Mouse (Mus musculus) midbrain, embryonic 11.5 days (tissue): ENCODE data around the gene Xpo4. TPM values are rescaled to one million over a fixed set of nuclear protein-coding genes. Genes with fewer than 3 reads are reported as not detected.
A peak's percentile ranks its signal among the peaks of the same experiment; 100 is the strongest.

ENCODE experiments used
- ATAC-seq: fragments of 200-750 bp; cut with Nextera tagmentation; 2 replicates; pipeline ENCODE4 v1.8.0; 2017; ENCODE audit warnings: moderate TSS enrichment, moderate library complexity; ENCODE audit not compliant: low FRiP score
- DNase-seq: peaks from one replicate; pipeline ENCODE4 v3.0.0; 2015; ENCODE audit warnings: low spot score; ENCODE audit errors: missing footprints
- H3K27ac ChIP-seq: fragments of 300-500 bp; sonication (generic); 2 replicates; pipeline ENCODE4 v1.5.1; 2014; ENCODE audit warnings: low read depth, low read length
- H3K27me3 ChIP-seq: fragments of 300-500 bp; sonication (generic); 2 replicates; pipeline ENCODE4 v1.6.1; 2014; ENCODE audit warnings: mild to moderate bottlenecking, low read length, moderate library complexity, mixed read lengths; ENCODE audit not compliant: control insufficient read depth, insufficient read depth
- H3K36me3 ChIP-seq: fragments of 300-500 bp; sonication (generic); 2 replicates; pipeline ENCODE4 v1.6.1; 2014; ENCODE audit warnings: mild to moderate bottlenecking, low read length, moderate library complexity, mixed read lengths; ENCODE audit not compliant: control insufficient read depth, insufficient read depth
- H3K4me1 ChIP-seq: fragments of 300-500 bp; sonication (generic); 2 replicates; pipeline ENCODE4 v1.6.1; 2014; ENCODE audit warnings: low read length; ENCODE audit not compliant: control insufficient read depth, insufficient read depth
- H3K4me2 ChIP-seq: fragments of 300-500 bp; sonication (generic); 2 replicates; pipeline ENCODE4 v1.6.1; 2014; ENCODE audit warnings: mild to moderate bottlenecking, moderate library complexity
- H3K4me3 ChIP-seq: fragments of 300-500 bp; sonication (generic); 2 replicates; pipeline ENCODE4 v1.5.1; 2014; ENCODE audit warnings: low read depth, low read length
- H3K9ac ChIP-seq: fragments of 300-500 bp; sonication (generic); 2 replicates; pipeline ENCODE4 v1.6.1; 2014; ENCODE audit warnings: low read length
- H3K9me3 ChIP-seq: fragments of 300-500 bp; sonication (generic); 2 replicates; pipeline ENCODE4 v1.6.1; 2016; ENCODE audit warnings: low read length; ENCODE audit not compliant: control insufficient read depth
- WGBS: fragments of 180-500 bp; shearing (Covaris S2); extraction: QIAGEN DNeasy Blood & Tissue Kit; methylation state at CpG from one replicate; pipeline ENCODE4 v1.1.7; 2014; 5-methylcytosine and 5-hydroxymethylcytosine counted together
- polyA plus RNA-seq: library from polyadenylated mRNA; unstranded; fragments of >200 nt; fragmentation: Nextera tagmentation; extraction: Ambion mirVana; gene quantifications from 2 replicates; pipeline ENCODE4 v1.2.1, GENCODE M21; 2014

Xpo4 gene
- polyA plus RNA-seq, 1 experiment from 2014 or later: 32.6 TPM

- no peaks in the 10 kb centered on the region for H3K9me3 ChIP-seq
- H3K4me3 ChIP-seq: no peak overlapping the region
- no peaks in the 10 kb centered on the region for H3K27me3 ChIP-seq
- H3K9ac ChIP-seq: no peak overlapping the region
- WGBS: 95% methylated on average over 6 of the region's 6 CpGs
- peaks cover under 1% of the 10 kb centered on the region; the same call in 1 of the 2 replicates for H3K4me1 ChIP-seq
- no peak for DNase-seq
- H3K27ac ChIP-seq: no peak overlapping the region
- no peaks in the 10 kb centered on the region for H3K36me3 ChIP-seq
- H3K4me2 ChIP-seq: no peak overlapping the region
- ATAC-seq: no peak
Observed at GRCm38 (mm10) chr14:57565626-57566025, 99.6 kb downstream of the Xpo4 start.

- Histone ChIP-seq H3K4me2 (no peak overlapping the region), H3K4me3 (no peak overlapping the region), H3K36me3 (peaks cover 2% of the 10 kb centered on the region; the same call in 1 of the 2 replicates), H3K4me1 (no peaks in the 10 kb centered on the region), H3K9ac (no peak overlapping the region), H3K27ac (no peak overlapping the region), H3K9me3 (no peaks in the 10 kb centered on the region), H3K27me3 (no peaks in the 10 kb centered on the region)
- whole genome bisulfite sequencing: 95% methylated on average over 1 of the region's 1 CpGs
- no peak for ATAC-seq
- no peak for DNase-seq
Observed at GRCm38 (mm10) chr14:57556922-57557321, 108.3 kb downstream of the Xpo4 start.

GRCm38 (mm10) chr14:57555471-57556070 is 109.7 kb downstream of the Xpo4 start:
- DNase-seq (peak; percentile 70), ATAC-seq (no peak)
- no peaks in the 10 kb centered on the region for H3K4me1 ChIP-seq
- H3K4me2 ChIP-seq: no peak overlapping the region
- no peak overlapping the region for H3K27ac ChIP-seq
- H3K4me3 ChIP-seq: no peak overlapping the region
- H3K27me3 ChIP-seq: no peaks in the 10 kb centered on the region
- no peak overlapping the region for H3K9ac ChIP-seq
- H3K36me3 ChIP-seq: peaks cover 2% of the 10 kb centered on the region; the same call in 1 of the 2 replicates
- H3K9me3 ChIP-seq: no peaks in the 10 kb centered on the region
- 81% methylated on average over 7 of the region's 7 CpGs for WGBS

- H3K4me2 ChIP-seq: no peak overlapping the region
- H3K27me3 ChIP-seq: no peaks in the 10 kb centered on the region
- no peaks in the 10 kb centered on the region for H3K9me3 ChIP-seq
- WGBS: 87% methylated on average over 5 of the region's 5 CpGs
- DNase-seq (no peak), ATAC-seq (no peak)
- no peaks in the 10 kb centered on the region for H3K4me1 ChIP-seq
- no peak overlapping the region for H3K9ac ChIP-seq
- H3K27ac ChIP-seq: no peak overlapping the region
- H3K4me3 ChIP-seq: no peak overlapping the region
- peaks cover 2% of the 10 kb centered on the region; the same call in 1 of the 2 replicates for H3K36me3 ChIP-seq
Observed at GRCm38 (mm10) chr14:57554434-57554833, 110.8 kb downstream of the Xpo4 start.

- no peak overlapping the region for H3K4me3 ChIP-seq
- no peak overlapping the region for H3K27ac ChIP-seq
- H3K9me3 ChIP-seq: no peaks in the 10 kb centered on the region
- DNase-seq: no peak
- H3K9ac ChIP-seq: no peak overlapping the region
- no peaks in the 10 kb centered on the region for H3K4me1 ChIP-seq
- no peak overlapping the region for H3K4me2 ChIP-seq
- H3K36me3 ChIP-seq: peaks cover 2% of the 10 kb centered on the region; the same call in 1 of the 2 replicates
- no peaks in the 10 kb centered on the region for H3K27me3 ChIP-seq
- ATAC-seq: no peak
Observed at GRCm38 (mm10) chr14:57552945-57553344, 112.3 kb downstream of the Xpo4 start.

GRCm38 (mm10) chr14:57547062-57547461 is 118.2 kb downstream of the Xpo4 start:
- no peak for ATAC-seq
- H3K27me3 ChIP-seq: no peaks in the 10 kb centered on the region
- 83% methylated on average over 5 of the region's 5 CpGs for WGBS
- H3K4me1 ChIP-seq: no peaks in the 10 kb centered on the region
- H3K27ac ChIP-seq: no peak overlapping the region
- no peak for DNase-seq
- no peak overlapping the region for H3K4me2 ChIP-seq
- H3K36me3 ChIP-seq: no peaks in the 10 kb centered on the region
- H3K9me3 ChIP-seq: no peaks in the 10 kb centered on the region; the same call in 1 of the 2 replicates
- H3K9ac ChIP-seq: no peak overlapping the region
- H3K4me3 ChIP-seq: no peak overlapping the region

- no peak overlapping the region for H3K4me3 ChIP-seq
- no peak overlapping the region for H3K27ac ChIP-seq
- DNase-seq (no peak), ATAC-seq (no peak)
- H3K9me3 ChIP-seq: no peaks in the 10 kb centered on the region; the same call in 1 of the 2 replicates
- no peak overlapping the region for H3K9ac ChIP-seq
- H3K27me3 ChIP-seq: no peaks in the 10 kb centered on the region
- H3K36me3 ChIP-seq: no peaks in the 10 kb centered on the region
- WGBS: 31% methylated on average over 13 of the region's 13 CpGs
- H3K4me1 ChIP-seq: no peaks in the 10 kb centered on the region
- H3K4me2 ChIP-seq: no peak overlapping the region
Observed at GRCm38 (mm10) chr14:57546557-57547021, 118.6 kb downstream of the Xpo4 start.

GRCm38 (mm10) chr14:57546131-57546530 is 119.1 kb downstream of the Xpo4 start:
- Histone ChIP-seq H3K27ac (no peak overlapping the region), H3K4me2 (no peak overlapping the region), H3K9me3 (no peaks in the 10 kb centered on the region; the same call in 1 of the 2 replicates), H3K4me1 (no peaks in the 10 kb centered on the region), H3K4me3 (no peak overlapping the region), H3K9ac (no peak overlapping the region), H3K36me3 (no peaks in the 10 kb centered on the region), H3K27me3 (peaks cover 2% of the 10 kb centered on the region; the same call in 1 of the 2 replicates)
- peak; percentile 73 for DNase-seq
- ATAC-seq: no peak
- WGBS: 92% methylated on average over 8 of the region's 8 CpGs

- no peaks in the 10 kb centered on the region; the same call in 1 of the 2 replicates for H3K9me3 ChIP-seq
- 85% methylated on average over 17 of the region's 17 CpGs for WGBS
- H3K4me3 ChIP-seq: no peak overlapping the region
- no peak overlapping the region for H3K4me2 ChIP-seq
- no peaks in the 10 kb centered on the region for H3K36me3 ChIP-seq
- ATAC-seq (no peak), DNase-seq (peak; percentile 59)
- H3K9ac ChIP-seq: no peak overlapping the region
- no peaks in the 10 kb centered on the region for H3K4me1 ChIP-seq
- H3K27me3 ChIP-seq: peaks cover 2% of the 10 kb centered on the region; the same call in 1 of the 2 replicates
- H3K27ac ChIP-seq: no peak overlapping the region
Observed at GRCm38 (mm10) chr14:57545526-57545925, 119.7 kb downstream of the Xpo4 start.
